Mouse (Mus musculus) megakaryocyte, adult 5-6 weeks (primary cell): ENCODE results near the gene Cbln3. TPM values are rescaled to one million over a fixed set of nuclear protein-coding genes. Genes with fewer than 3 reads are reported as not detected.

Source experiments
- ATAC-seq: 2 replicates; pipeline ENCODE4 v1.8.0; 2016; ENCODE audit warnings: mild to moderate bottlenecking, inconsistent platforms; ENCODE audit not compliant: poor library complexity, severe bottlenecking
- total RNA-seq, 2 experiments: library from RNA; stranded (forward) in 1 of 2; stranded (reverse) in 1 of 2; fragments of 153-499, 151-499 nt in 1 of 2; fragments of 221-1000, 200-1000 nt in 1 of 2; gene quantifications; 2 replicates each; pipeline versions ENCODE4 v1.2.3 to v1.2.4; 2015 to 2017

The Cbln3 gene
- total RNA-seq, 2 experiments from 2014 or later = 0.40 to 0.44 TPM

DNA sequence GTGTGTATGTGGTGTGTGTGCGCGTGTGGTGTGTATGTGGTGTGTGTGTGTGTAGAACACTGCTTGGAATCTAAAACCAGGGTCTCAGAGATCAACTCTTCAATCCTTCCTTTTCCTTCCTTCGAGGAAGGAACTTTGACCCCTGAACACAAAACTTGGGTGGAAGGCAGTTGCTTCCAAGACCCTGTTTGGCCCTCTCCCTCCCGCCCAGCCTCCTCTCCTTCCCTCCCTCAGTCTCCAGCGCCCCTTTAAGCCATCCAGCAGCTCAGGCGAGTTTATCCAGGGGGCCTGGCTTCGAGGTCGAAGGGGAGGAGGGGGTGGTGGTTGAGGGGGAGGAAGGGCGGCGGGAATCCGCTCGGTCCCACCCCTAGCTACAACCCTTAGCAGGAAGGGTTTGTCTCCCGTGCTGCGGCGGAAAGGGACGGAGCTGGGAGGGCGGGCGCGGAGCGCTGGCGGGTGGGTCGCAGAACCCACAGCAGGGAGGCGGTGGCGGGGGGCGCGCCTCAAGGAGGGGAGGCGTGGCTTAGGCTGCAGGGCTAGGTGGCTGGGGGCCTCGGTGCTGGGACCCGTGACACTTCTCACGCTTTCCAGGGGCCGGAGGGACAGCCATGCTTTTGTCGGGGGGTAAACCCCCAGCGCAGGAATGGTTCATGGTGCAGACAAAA, 30.4 kb downstream of the Cbln3 start, which contains the start of gene Nynrin:
Gene Nynrin (plus strand): TSS at position 390 of the 665 bp plus-strand sequence.
- ATAC-seq = peak; percentile 46

DNA sequence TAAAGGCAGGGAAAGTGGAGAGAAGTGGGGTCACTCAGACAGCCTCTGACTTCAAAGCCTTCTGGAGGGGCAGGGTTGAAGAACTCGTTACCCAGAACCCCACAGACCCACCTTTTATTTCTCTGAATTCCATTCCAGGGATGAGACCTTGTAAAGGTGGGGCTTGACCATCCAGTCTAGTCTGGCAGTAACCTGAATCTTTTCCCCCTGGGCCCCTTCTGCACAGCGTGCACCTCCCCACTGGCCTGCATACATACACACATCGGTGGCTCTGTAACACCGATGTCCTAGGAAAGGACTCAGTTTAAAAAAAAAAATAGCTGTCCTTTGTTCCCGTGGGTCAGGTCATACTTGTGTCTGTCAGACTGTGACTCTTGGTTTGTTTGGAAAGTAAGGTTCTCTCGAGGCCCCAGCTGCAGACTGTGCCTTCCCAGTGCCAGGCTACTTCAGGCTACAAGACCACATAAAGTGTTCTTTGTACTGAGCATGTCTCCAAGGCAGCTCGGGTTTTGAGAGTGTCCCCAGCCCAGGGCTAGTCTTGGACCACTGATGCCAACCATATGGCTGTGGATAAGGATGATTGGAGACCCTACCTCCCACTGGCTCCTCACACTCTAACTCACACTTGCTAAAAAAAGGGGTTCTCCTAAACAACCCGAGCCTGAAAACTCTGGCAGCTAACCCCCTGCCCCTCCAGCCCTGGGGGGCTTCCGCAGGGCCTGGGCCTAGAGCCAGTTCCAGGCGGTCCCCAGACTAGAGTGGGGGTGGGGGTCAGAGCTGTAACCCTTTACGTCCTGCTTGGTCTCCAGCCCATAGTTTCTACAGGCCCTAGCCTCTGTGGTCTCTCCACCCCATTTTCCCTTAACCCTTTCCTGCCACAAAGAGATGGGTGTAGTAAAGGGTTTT, 31.3 kb downstream of the Cbln3 start:
- ATAC-seq = no peak

DNA sequence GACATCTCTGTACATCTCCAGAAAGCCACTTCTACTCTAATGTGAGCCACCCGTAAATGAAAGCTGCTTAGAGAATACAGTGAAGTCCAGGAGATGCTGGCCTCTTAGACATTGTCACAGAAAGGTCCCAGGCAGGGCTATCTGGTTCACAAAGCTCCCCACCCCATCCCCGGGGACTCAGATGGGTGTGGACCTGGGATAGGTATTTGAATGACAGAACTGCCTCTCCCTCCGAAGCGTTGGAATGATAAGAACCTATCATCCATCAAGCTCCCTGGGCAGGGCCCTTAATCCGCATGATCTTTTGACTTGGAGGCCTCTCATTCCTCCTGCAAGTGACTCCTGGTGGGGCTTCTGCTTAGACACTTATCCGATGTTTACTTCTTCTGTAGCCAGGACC, 33.3 kb downstream of the Cbln3 start:
- no peak for ATAC-seq

DNA sequence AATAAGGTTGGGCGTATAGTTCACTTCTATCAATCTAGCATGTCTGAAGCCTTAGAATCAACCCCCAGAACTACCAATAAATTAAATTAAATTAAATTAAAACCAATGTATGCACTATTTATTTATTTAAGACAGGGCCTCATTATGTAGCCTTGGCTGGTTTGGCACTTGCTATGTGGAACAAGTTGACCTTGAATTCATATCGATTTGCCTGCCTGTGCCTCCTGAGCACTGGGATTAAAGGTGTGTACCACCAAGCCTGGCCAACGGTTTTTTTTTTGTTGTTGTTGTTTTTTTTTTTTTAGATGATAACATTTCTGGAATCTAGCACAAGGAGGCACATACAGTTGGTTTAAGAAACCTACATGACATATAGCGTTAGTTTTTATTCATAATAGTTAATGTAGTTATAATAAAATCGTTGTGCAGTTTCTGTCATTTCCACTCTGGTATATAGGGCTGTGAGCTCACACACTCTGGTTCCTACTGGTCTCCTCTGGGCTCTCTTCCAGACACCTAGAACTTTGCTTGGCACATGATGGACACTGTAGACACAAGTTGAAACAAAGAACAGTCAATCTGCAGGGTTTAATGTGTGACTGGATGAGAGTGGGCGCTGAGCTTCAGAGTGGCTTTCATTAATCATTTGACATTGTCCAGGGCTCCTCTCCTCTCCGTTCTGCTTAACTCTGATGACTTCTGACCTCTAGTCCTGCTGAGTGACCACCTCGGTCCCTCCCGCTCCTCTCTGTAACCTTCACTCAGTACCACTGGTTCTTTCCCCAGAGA, 38.5 kb downstream of the Cbln3 start:
- ATAC-seq = no peak

DNA sequence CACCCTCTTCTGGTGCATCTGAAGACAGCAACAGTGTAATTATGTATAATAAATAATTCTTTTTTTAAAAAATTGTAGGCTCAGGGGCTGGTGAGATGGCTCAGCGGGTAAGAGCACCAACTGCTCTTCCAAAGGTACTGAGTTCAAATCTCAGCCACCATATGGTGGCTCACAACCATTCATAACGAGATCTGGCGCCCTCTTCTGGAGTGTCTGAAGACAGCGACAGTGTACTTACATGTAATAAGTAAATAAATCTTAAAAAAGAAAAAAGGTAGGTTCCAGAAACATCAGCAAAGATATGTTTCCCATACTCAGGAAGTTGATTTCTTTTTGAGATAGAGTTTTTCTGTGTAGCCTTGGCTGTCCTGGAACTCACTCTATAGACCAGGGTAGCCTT, 41.4 kb downstream of the Cbln3 start:
- no peak for ATAC-seq

DNA sequence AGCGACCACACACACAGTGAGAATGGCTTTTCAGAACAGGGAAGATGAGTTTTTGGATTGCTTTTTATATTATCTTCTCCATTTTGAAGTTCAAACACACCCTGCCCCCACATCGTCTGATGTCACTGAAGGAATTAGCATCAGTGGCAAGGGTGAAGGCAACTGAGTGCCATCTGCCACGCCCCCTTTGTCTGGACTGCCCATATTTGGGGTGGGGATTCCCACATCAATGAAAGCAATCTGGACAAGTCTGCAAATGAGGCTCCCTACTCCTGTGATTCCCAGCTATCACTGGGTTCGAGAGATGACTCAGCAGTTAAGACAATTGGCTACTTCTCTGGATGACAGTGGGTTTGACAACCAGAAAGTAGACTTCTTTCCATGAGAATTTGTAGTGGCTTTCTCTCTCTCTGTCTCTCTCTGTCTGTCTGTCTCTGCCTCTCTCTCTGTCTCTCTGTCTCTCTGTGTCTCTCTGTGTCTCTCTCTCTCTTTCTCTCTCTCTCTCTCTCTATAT, 43.3 kb downstream of the Cbln3 start:
- ATAC-seq = no peak

DNA sequence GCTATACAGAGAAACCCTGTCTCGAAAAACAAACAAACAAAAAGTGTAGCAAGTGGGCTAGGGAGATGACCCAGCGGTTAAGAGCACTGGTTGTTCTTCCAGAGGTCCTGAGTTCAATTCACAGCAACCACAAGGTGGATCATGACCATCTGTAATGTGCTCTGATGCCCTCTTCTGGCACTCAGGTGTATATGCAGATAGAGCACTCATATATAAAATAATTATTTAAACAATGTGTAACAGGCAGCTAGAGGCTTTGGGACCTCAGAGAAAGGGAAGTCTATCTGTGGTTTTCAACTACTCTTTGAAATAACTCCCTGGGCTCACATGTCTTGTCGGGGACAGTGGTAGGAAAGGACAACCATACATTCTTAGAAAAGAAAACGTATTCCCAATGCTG, 45.5 kb downstream of the Cbln3 start:
- no peak; the same call in 1 of the 2 replicates for ATAC-seq

DNA sequence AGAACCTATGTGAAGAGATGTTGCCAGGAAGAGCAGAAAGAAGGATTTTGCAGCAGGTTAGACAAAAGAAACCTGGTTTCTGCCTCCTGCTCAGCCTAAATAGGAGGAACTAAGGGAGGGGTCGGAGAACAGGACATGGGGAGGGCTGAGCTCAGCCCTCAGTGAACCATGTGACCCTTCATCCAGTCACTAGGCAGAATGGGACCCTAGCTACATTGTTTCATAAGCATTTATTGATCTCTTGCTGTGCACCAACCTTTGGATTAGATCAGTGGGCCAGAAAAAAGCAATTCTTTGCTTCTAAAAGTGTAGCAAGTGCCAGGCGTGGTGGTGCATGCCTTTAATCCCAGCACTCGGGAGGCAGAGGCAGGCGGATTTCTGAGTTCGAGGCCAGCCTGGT, 45.9 kb downstream of the Cbln3 start:
- no peak for ATAC-seq

DNA sequence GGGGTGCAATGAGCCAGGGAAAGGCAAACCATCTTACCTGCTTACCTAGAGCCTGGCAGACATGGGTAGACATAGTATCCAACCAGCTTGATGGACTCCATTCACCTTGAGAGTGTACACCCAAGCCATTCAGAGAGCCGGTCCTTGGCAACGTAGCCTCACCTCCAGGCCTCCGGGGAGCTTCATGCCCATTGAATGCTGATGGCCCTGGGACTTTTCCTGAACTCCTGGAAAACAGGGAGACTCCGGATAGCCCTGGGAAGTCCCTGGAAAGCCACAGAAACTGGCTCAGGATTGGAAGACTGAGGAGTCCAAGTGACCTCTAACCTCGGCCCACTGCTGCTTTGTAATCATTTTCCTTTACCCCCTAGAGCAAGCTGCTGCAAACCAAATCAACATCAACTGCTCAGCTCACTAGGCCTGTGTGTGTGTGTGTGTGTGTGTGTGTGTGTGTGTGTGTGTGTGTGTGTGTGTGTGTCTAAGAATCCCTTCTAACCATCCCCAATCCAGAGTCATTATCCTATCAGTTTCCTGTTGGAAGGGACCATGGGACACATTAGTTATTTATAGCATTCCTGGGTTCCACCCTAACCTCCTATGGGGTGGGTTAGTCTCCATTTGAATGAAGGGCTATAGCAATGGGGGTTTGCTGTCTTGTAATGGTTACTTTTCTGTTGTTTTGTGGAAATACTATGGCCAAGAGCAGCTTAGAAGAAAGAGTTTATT, 49.2 kb downstream of the Cbln3 start:
- ATAC-seq = no peak

DNA sequence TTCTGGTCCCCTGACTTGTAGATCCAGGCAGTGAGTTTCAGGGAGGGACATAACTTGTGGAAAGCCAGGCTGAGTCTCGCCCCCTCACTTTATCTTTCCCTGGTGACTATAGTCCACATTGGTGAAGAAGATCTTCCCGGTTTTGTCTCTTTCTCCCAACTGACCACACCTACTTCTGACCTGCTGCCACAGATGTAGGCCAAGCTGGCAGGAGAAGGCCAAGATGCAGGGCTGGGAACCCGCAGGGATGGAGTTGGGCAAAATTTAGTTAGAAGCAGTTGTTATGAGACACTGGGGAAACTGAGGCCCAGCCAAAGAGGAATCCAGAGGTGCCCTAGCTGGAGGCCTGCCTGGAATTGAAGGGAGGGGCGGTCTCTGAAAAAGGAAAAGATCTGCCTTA, 51.1 kb downstream of the Cbln3 start:
- ATAC-seq = no peak

DNA sequence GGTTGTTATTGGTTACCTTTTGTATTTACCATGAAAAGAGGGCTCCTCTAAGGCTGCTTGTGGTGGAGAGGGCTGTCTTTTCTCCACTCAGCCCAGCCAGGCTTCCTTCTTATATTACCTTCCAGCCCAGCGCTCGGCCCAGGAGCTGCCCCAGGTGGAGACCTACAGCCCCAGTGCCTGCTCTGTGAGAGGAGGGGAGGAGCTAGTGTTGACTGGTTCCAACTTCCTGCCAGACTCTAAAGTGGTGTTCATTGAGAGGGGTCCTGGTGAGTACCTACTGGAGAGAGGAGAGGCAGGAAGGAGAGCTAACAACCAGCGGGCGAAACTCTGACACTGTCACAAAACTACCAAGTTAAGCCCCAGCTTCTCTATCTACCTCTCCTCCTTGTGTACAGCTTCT, 53.9 kb downstream of the Cbln3 start:
- no peak for ATAC-seq

DNA sequence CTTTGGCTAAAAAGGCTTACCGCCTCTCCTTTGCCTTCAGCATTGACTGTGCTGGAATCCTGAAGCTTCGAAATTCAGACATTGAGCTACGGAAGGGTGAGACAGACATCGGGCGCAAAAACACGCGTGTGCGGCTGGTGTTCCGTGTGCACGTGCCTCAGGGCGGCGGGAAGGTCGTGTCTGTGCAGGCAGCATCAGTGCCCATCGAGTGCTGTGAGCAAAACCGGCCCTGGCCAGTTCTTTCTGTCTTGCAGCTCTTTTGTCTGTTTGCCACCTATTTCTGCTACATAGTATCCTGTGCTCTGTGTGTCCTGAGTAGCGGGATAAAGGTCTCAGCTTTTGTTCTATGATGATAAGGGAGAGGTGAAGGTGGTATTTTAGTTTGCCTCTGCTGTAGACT, 54.3 kb downstream of the Cbln3 start:
- ATAC-seq = no peak

Other genes starting within 250 kb of the Cbln3 start
Only the 30 nearest of the 31 such genes appear.
- gene Gm49378, start 246.5 kb downstream of the Cbln3 start, total RNA-seq (2015) = 1.3 and 4.3 TPM in 2 replicates
- gene Gm49378, start 246.5 kb downstream of the Cbln3 start, total RNA-seq (2017) = 0.84 and 1.7 TPM in 2 replicates
- gene Tm9sf1, start 240.6 kb downstream of the Cbln3 start, total RNA-seq (2015) = 35.3 and 41.1 TPM in 2 replicates
- gene Tm9sf1, start 240.6 kb downstream of the Cbln3 start, total RNA-seq (2017) = 50.8 and 53.5 TPM in 2 replicates
- 1.0 and 1.4 TPM in 2 replicates for gene Tssk4, start 234.2 kb downstream of the Cbln3 start, total RNA-seq (2015)
- gene Tssk4, start 234.2 kb downstream of the Cbln3 start, total RNA-seq (2017) = 0.26 and 0.89 TPM in 2 replicates
- 30.5 and 34.4 TPM in 2 replicates for gene Mdp1, start 223.9 kb downstream of the Cbln3 start, total RNA-seq (2015)
- 27.0 and 28.3 TPM in 2 replicates for gene Mdp1, start 223.9 kb downstream of the Cbln3 start, total RNA-seq (2017)
- 24.0 and 24.8 TPM in 2 replicates for gene Gmpr2, start 212.5 kb downstream of the Cbln3 start, total RNA-seq (2015)
- 26.2 and 29.7 TPM in 2 replicates for gene Gmpr2, start 212.5 kb downstream of the Cbln3 start, total RNA-seq (2017)
- gene Nedd8, start 212.3 kb downstream of the Cbln3 start, total RNA-seq (2015) = 421 and 452 TPM in 2 replicates
- 297 and 326 TPM in 2 replicates for gene Nedd8, start 212.3 kb downstream of the Cbln3 start, total RNA-seq (2017)
- 24.2 and 27.2 TPM in 2 replicates for gene Tinf2, start 202.6 kb downstream of the Cbln3 start, total RNA-seq (2015)
- 25.1 and 39.8 TPM in 2 replicates for gene Tinf2, start 202.6 kb downstream of the Cbln3 start, total RNA-seq (2017)
- 1.6 and 1.7 TPM in 2 replicates for gene Tgm1, start 170.5 kb downstream of the Cbln3 start, total RNA-seq (2015)
- gene Tgm1, start 170.5 kb downstream of the Cbln3 start, total RNA-seq (2017) = 1.0 and 2.1 TPM in 2 replicates
- gene Rabggta, start 162.1 kb downstream of the Cbln3 start, total RNA-seq (2015) = 10.0 and 12.5 TPM in 2 replicates
- 8.5 and 13.7 TPM in 2 replicates for gene Rabggta, start 162.1 kb downstream of the Cbln3 start, total RNA-seq (2017)
- gene Dhrs1, start 138.7 kb downstream of the Cbln3 start, total RNA-seq (2015) = 112 and 121 TPM in 2 replicates
- 44.1 and 55.0 TPM in 2 replicates for gene Dhrs1, start 138.7 kb downstream of the Cbln3 start, total RNA-seq (2017)
- gene Nop9, start 138.7 kb downstream of the Cbln3 start, total RNA-seq (2015) = 10.4 and 12.2 TPM in 2 replicates
- gene Nop9, start 138.7 kb downstream of the Cbln3 start, total RNA-seq (2017) = 11.7 and 13.9 TPM in 2 replicates
- 0.27 and 1.5 TPM in 2 replicates for gene Cideb, start 125.9 kb downstream of the Cbln3 start, total RNA-seq (2015)
- gene Cideb, start 125.9 kb downstream of the Cbln3 start, total RNA-seq (2017) = 0.22 TPM in 1 of 2 replicates, not detected in the other
- 0.16 and 0.21 TPM in 2 replicates for gene Ltb4r2, start 123.0 kb downstream of the Cbln3 start, total RNA-seq (2015)
- 0.33 and 0.53 TPM in 2 replicates for gene Ltb4r2, start 123.0 kb downstream of the Cbln3 start, total RNA-seq (2017)
- 41.4 and 46.4 TPM in 2 replicates for gene Ltb4r1, start 118.4 kb downstream of the Cbln3 start, total RNA-seq (2015)
- gene Ltb4r1, start 118.4 kb downstream of the Cbln3 start, total RNA-seq (2017) = 57.4 and 68.0 TPM in 2 replicates
- gene Adcy4, start 100.3 kb downstream of the Cbln3 start, total RNA-seq (2015) = not detected in 2 replicates
- 0.15 TPM in 1 of 2 replicates, not detected in the other for gene Adcy4, start 100.3 kb downstream of the Cbln3 start, total RNA-seq (2017)
- 79.0 and 82.5 TPM in 2 replicates for gene Ripk3, start 95.5 kb downstream of the Cbln3 start, total RNA-seq (2015)
- 24.2 and 30.0 TPM in 2 replicates for gene Ripk3, start 95.5 kb downstream of the Cbln3 start, total RNA-seq (2017)
- gene Nfatc4, start 61.2 kb downstream of the Cbln3 start, total RNA-seq (2015) = not detected in 2 replicates
- not detected in 2 replicates for gene Nfatc4, start 61.2 kb downstream of the Cbln3 start, total RNA-seq (2017)
- 1.1 and 1.6 TPM in 2 replicates for gene Nynrin, start 30.4 kb downstream of the Cbln3 start, total RNA-seq (2015)
- 1.4 and 1.5 TPM in 2 replicates for gene Nynrin, start 30.4 kb downstream of the Cbln3 start, total RNA-seq (2017)
- gene Khnyn, start 555 bp upstream of the Cbln3 start, total RNA-seq (2015) = 9.4 and 11.8 TPM in 2 replicates
- gene Khnyn, start 555 bp upstream of the Cbln3 start, total RNA-seq (2017) = 33.7 and 37.6 TPM in 2 replicates
- 1.9 and 3.0 TPM in 2 replicates for gene Sdr39u1, start 15.9 kb upstream of the Cbln3 start, total RNA-seq (2015)
- gene Sdr39u1, start 15.9 kb upstream of the Cbln3 start, total RNA-seq (2017) = 0.99 and 2.9 TPM in 2 replicates
- 0.51 and 1.0 TPM in 2 replicates for gene Cma1, start 60.3 kb upstream of the Cbln3 start, total RNA-seq (2015)
- 1.8 TPM in 1 of 2 replicates, not detected in the other for gene Cma1, start 60.3 kb upstream of the Cbln3 start, total RNA-seq (2017)
- not detected in 2 replicates for gene Cma2, start 66.6 kb upstream of the Cbln3 start, total RNA-seq (2015)
- gene Cma2, start 66.6 kb upstream of the Cbln3 start, total RNA-seq (2017) = not detected in 2 replicates
- not detected in 2 replicates for gene Mcpt1, start 133.6 kb upstream of the Cbln3 start, total RNA-seq (2015)
- gene Mcpt1, start 133.6 kb upstream of the Cbln3 start, total RNA-seq (2017) = not detected in 2 replicates
- gene Mcpt9, start 146.1 kb upstream of the Cbln3 start, total RNA-seq (2015) = not detected in 2 replicates
- not detected in 2 replicates for gene Mcpt9, start 146.1 kb upstream of the Cbln3 start, total RNA-seq (2017)
- gene Mcpt2, start 157.6 kb upstream of the Cbln3 start, total RNA-seq (2015) = not detected in 2 replicates
- not detected in 2 replicates for gene Mcpt2, start 157.6 kb upstream of the Cbln3 start, total RNA-seq (2017)
- gene Mcpt4, start 177.9 kb upstream of the Cbln3 start, total RNA-seq (2015) = not detected in 2 replicates
- gene Mcpt4, start 177.9 kb upstream of the Cbln3 start, total RNA-seq (2017) = not detected in 2 replicates
- 641 and 651 TPM in 2 replicates for gene Mcpt8, start 200.9 kb upstream of the Cbln3 start, total RNA-seq (2015)
- gene Mcpt8, start 200.9 kb upstream of the Cbln3 start, total RNA-seq (2017) = 298 and 314 TPM in 2 replicates
- 302 and 309 TPM in 2 replicates for gene Ctsg, start 218.2 kb upstream of the Cbln3 start, total RNA-seq (2015)
- 280 and 285 TPM in 2 replicates for gene Ctsg, start 218.2 kb upstream of the Cbln3 start, total RNA-seq (2017)
- not detected in 2 replicates for gene Gzme, start 236.2 kb upstream of the Cbln3 start, total RNA-seq (2015)
- gene Gzme, start 236.2 kb upstream of the Cbln3 start, total RNA-seq (2017) = not detected in 2 replicates
- gene Gzmd, start 248.2 kb upstream of the Cbln3 start, total RNA-seq (2015) = not detected in 2 replicates
- gene Gzmd, start 248.2 kb upstream of the Cbln3 start, total RNA-seq (2017) = not detected in 2 replicates